Mouse (Mus musculus) midbrain, embryonic 12.5 days (tissue): ENCODE data around the gene Slc16a10. TPM values are rescaled to one million over a fixed set of nuclear protein-coding genes. Genes with fewer than 3 reads are reported as not detected.

Experiments used
- ATAC-seq: fragments of 200-750 bp; cut with Nextera tagmentation; 2 replicates; pipeline ENCODE4 v1.8.0; 2017; ENCODE audit warnings: low read depth, moderate TSS enrichment, moderate library complexity; ENCODE audit not compliant: low FRiP score
- H3K27ac ChIP-seq: fragments of 300-500 bp; sonication (generic); replicated peaks from 2 replicates; pipeline ENCODE4 v1.5.1; 2016; ENCODE audit warnings: mild to moderate bottlenecking
- H3K27me3 ChIP-seq: fragments of 300-500 bp; sonication (generic); 2 replicates; pipeline ENCODE4 v1.6.1; 2016; ENCODE audit warnings: mild to moderate bottlenecking
- H3K36me3 ChIP-seq: fragments of 300-500 bp; sonication (generic); 2 replicates; pipeline ENCODE4 v1.6.1; 2016
- H3K4me1 ChIP-seq: fragments of 300-500 bp; sonication (generic); 2 replicates; pipeline ENCODE4 v1.6.1; 2016
- H3K4me2 ChIP-seq: fragments of 300-500 bp; sonication (generic); replicated peaks from 2 replicates; pipeline ENCODE4 v1.6.1; 2016; ENCODE audit warnings: mild to moderate bottlenecking, moderate library complexity
- H3K4me3 ChIP-seq: fragments of 300-500 bp; sonication (generic); 2 replicates; pipeline ENCODE4 v1.5.1; 2016; ENCODE audit warnings: mild to moderate bottlenecking
- H3K9ac ChIP-seq: fragments of 300-500 bp; sonication (generic); replicated peaks from 2 replicates; pipeline ENCODE4 v1.6.1; 2016; ENCODE audit warnings: mild to moderate bottlenecking, moderate library complexity
- H3K9me3 ChIP-seq: fragments of 300-500 bp; sonication (generic); 2 replicates; pipeline ENCODE4 v1.6.1; 2016; ENCODE audit warnings: mild to moderate bottlenecking
- WGBS: fragments of 180-500 bp; shearing (Covaris S2); methylation state at CpG from one replicate; pipeline ENCODE4 v1.1.7; 2016; 5-methylcytosine and 5-hydroxymethylcytosine counted together
- polyA plus RNA-seq: library from polyadenylated mRNA; unstranded; fragments of >200 nt; fragmentation: Nextera tagmentation; extraction: Ambion mirVana; gene quantifications from 2 replicates; pipeline ENCODE4 v1.2.1, GENCODE M21; 2016

Slc16a10 gene
- polyA plus RNA-seq, 1 experiment from 2014 or later: 4.3 TPM

- Histone ChIP-seq H3K27me3 (no peaks in the 10 kb centered on the region), H3K9ac (no peak overlapping the region), H3K4me2 (no peak overlapping the region), H3K36me3 (no peaks in the 10 kb centered on the region), H3K4me3 (no peak overlapping the region), H3K4me1 (no peaks in the 10 kb centered on the region), H3K27ac (no peak overlapping the region), H3K9me3 (no peaks in the 10 kb centered on the region)
- no peak for ATAC-seq
- 81% methylated on average over 3 of the region's 3 CpGs for WGBS
Observed at GRCm38 (mm10) chr10:40102166-40102565, 39.9 kb downstream of the Slc16a10 start.

- 95% methylated on average over 1 of the region's 1 CpGs for WGBS
- H3K9ac ChIP-seq: no peak overlapping the region
- no peak for ATAC-seq
- no peak overlapping the region for H3K4me2 ChIP-seq
- no peaks in the 10 kb centered on the region for H3K27me3 ChIP-seq
- no peaks in the 10 kb centered on the region for H3K36me3 ChIP-seq
- H3K27ac ChIP-seq: no peak overlapping the region
- no peaks in the 10 kb centered on the region for H3K4me1 ChIP-seq
- H3K4me3 ChIP-seq: no peak overlapping the region
- no peaks in the 10 kb centered on the region for H3K9me3 ChIP-seq
Observed at GRCm38 (mm10) chr10:40098441-40098840, 43.6 kb downstream of the Slc16a10 start.

- Histone ChIP-seq H3K4me2 (no peak overlapping the region), H3K9me3 (no peaks in the 10 kb centered on the region), H3K4me3 (no peak overlapping the region), H3K9ac (no peak overlapping the region), H3K4me1 (no peaks in the 10 kb centered on the region), H3K27ac (no peak overlapping the region), H3K36me3 (no peaks in the 10 kb centered on the region), H3K27me3 (no peaks in the 10 kb centered on the region)
- 83% methylated on average over 4 of the region's 4 CpGs for WGBS
- ATAC-seq: no peak
Observed at GRCm38 (mm10) chr10:40097519-40097918, 44.5 kb downstream of the Slc16a10 start.

- Histone ChIP-seq H3K9me3 (no peaks in the 10 kb centered on the region), H3K9ac (no peak overlapping the region), H3K27me3 (no peaks in the 10 kb centered on the region), H3K4me1 (no peaks in the 10 kb centered on the region), H3K4me2 (no peak overlapping the region), H3K27ac (no peak overlapping the region), H3K4me3 (no peak overlapping the region), H3K36me3 (no peaks in the 10 kb centered on the region)
- no peak for ATAC-seq
- 77% methylated on average over 2 of the region's 2 CpGs for WGBS
Observed at GRCm38 (mm10) chr10:40094752-40095151, 47.3 kb downstream of the Slc16a10 start.

GRCm38 (mm10) chr10:40093526-40093925 is 48.5 kb downstream of the Slc16a10 start:
- no peak overlapping the region for H3K4me3 ChIP-seq

GRCm38 (mm10) chr10:40091455-40091854 is 50.6 kb downstream of the Slc16a10 start:
- no peaks in the 10 kb centered on the region for H3K36me3 ChIP-seq
- WGBS: 85% methylated on average over 2 of the region's 2 CpGs
- no peak overlapping the region for H3K9ac ChIP-seq
- no peaks in the 10 kb centered on the region for H3K27me3 ChIP-seq
- H3K9me3 ChIP-seq: no peaks in the 10 kb centered on the region
- ATAC-seq: no peak
- H3K4me2 ChIP-seq: no peak overlapping the region
- no peak overlapping the region for H3K4me3 ChIP-seq
- no peak overlapping the region for H3K27ac ChIP-seq
- no peaks in the 10 kb centered on the region for H3K4me1 ChIP-seq

More at GRCm38 (mm10) chr10:40093526-40093925, 48.5 kb downstream of the Slc16a10 start:
- Histone ChIP-seq H3K27ac (no peak overlapping the region), H3K4me2 (no peak overlapping the region), H3K36me3 (no peaks in the 10 kb centered on the region), H3K4me1 (no peaks in the 10 kb centered on the region), H3K27me3 (no peaks in the 10 kb centered on the region), H3K9me3 (no peaks in the 10 kb centered on the region), H3K9ac (no peak overlapping the region)
- no peak for ATAC-seq

GRCm38 (mm10) chr10:40090504-40091428 is 51.3 kb downstream of the Slc16a10 start:
- H3K9me3 ChIP-seq: no peaks in the 10 kb centered on the region
- ATAC-seq: no peak
- no peak overlapping the region for H3K27ac ChIP-seq
- no peaks in the 10 kb centered on the region for H3K27me3 ChIP-seq
- 90% methylated on average over 11 of the region's 11 CpGs for WGBS
- H3K9ac ChIP-seq: no peak overlapping the region
- no peaks in the 10 kb centered on the region for H3K36me3 ChIP-seq
- no peak overlapping the region for H3K4me3 ChIP-seq
- no peaks in the 10 kb centered on the region for H3K4me1 ChIP-seq
- H3K4me2 ChIP-seq: no peak overlapping the region

- H3K9me3 ChIP-seq: no peaks in the 10 kb centered on the region
- WGBS: 66% methylated on average over 12 of the region's 12 CpGs
- no peak overlapping the region for H3K9ac ChIP-seq
- H3K4me2 ChIP-seq: no peak overlapping the region
- H3K27ac ChIP-seq: no peak overlapping the region
- no peaks in the 10 kb centered on the region for H3K36me3 ChIP-seq
- no peak for ATAC-seq
- no peaks in the 10 kb centered on the region for H3K27me3 ChIP-seq
- no peaks in the 10 kb centered on the region for H3K4me1 ChIP-seq
- no peak overlapping the region for H3K4me3 ChIP-seq
Observed at GRCm38 (mm10) chr10:40084332-40085093, 57.5 kb downstream of the Slc16a10 start.

GRCm38 (mm10) chr10:40083556-40083955 is 58.5 kb downstream of the Slc16a10 start:
- Histone ChIP-seq H3K9me3 (no peaks in the 10 kb centered on the region), H3K9ac (no peak overlapping the region), H3K27ac (no peak overlapping the region), H3K4me3 (no peak overlapping the region), H3K36me3 (no peaks in the 10 kb centered on the region), H3K4me1 (no peaks in the 10 kb centered on the region), H3K4me2 (no peak overlapping the region), H3K27me3 (no peaks in the 10 kb centered on the region)
- WGBS: 86% methylated on average over 4 of the region's 4 CpGs
- ATAC-seq: no peak

GRCm38 (mm10) chr10:40082668-40083067 is 59.4 kb downstream of the Slc16a10 start:
- no peak overlapping the region for H3K4me3 ChIP-seq
- H3K9me3 ChIP-seq: no peaks in the 10 kb centered on the region
- no peak overlapping the region for H3K27ac ChIP-seq
- no peaks in the 10 kb centered on the region for H3K4me1 ChIP-seq
- H3K4me2 ChIP-seq: no peak overlapping the region
- WGBS: 91% methylated on average over 7 of the region's 7 CpGs
- no peak overlapping the region for H3K9ac ChIP-seq
- H3K36me3 ChIP-seq: no peaks in the 10 kb centered on the region
- H3K27me3 ChIP-seq: no peaks in the 10 kb centered on the region
- ATAC-seq: no peak

GRCm38 (mm10) chr10:40080533-40080932 is 61.5 kb downstream of the Slc16a10 start:
- 58% methylated on average over 10 of the region's 10 CpGs for WGBS
- no peak overlapping the region for H3K27ac ChIP-seq
- H3K4me2 ChIP-seq: no peak overlapping the region
- no peaks in the 10 kb centered on the region for H3K27me3 ChIP-seq
- H3K4me1 ChIP-seq: no peaks in the 10 kb centered on the region
- H3K9me3 ChIP-seq: no peaks in the 10 kb centered on the region
- no peak for ATAC-seq
- no peak overlapping the region for H3K9ac ChIP-seq
- H3K36me3 ChIP-seq: no peaks in the 10 kb centered on the region
- no peak overlapping the region for H3K4me3 ChIP-seq

GRCm38 (mm10) chr10:40079256-40079655 is 62.8 kb downstream of the Slc16a10 start:
- no peaks in the 10 kb centered on the region for H3K9me3 ChIP-seq
- 91% methylated on average over 2 of the region's 2 CpGs for WGBS
- no peaks in the 10 kb centered on the region for H3K27me3 ChIP-seq
- ATAC-seq: no peak
- no peak overlapping the region for H3K4me2 ChIP-seq
- H3K4me3 ChIP-seq: no peak overlapping the region
- H3K4me1 ChIP-seq: no peaks in the 10 kb centered on the region
- no peak overlapping the region for H3K9ac ChIP-seq
- no peaks in the 10 kb centered on the region for H3K36me3 ChIP-seq
- H3K27ac ChIP-seq: no peak overlapping the region
